Comparison of ENCODE assay signal across 25 mouse cellular contexts in genomic region chr5:113664629-113665195, GRCm38 (mm10). TPM values are rescaled to one million over a fixed set of nuclear protein-coding genes. Genes with fewer than 3 reads are reported as not detected.
DNase-seq lines count a peak whose midpoint lies in the region; ATAC-seq and TF ChIP-seq lines count a peak whose summit lies in the region.
"Had no signal": no experiment of that assay in that cellular context is flagged by ENCODE, and none has a peak within 500 bp of the region (broad histone marks: within the 10 kb centered on the region; RNA-seq: fewer than 3 reads in every experiment).

No protein-coding gene starts in this region.

- no peaks in the 10 kb centered on the region for H3K36me3 ChIP-seq in liver, embryonic 12.5 days
- H3K36me3 ChIP-seq in forebrain, postnatal 0 days (ENCODE audit: insufficient read depth), result no peaks in the 10 kb centered on the region
- H3K36me3 ChIP-seq: hindbrain, embryonic 13.5 days; midbrain, embryonic 12.5 days had no signal

- intact Hi-C loops in left cerebral cortex, adult 2 months (cut with DNase I), result no loop called here

- H3K9ac ChIP-seq in liver, embryonic 12.5 days, result no peak overlapping the region
- H3K9ac ChIP-seq in forebrain, postnatal 0 days, result no peak overlapping the region
- H3K9ac ChIP-seq: hindbrain, embryonic 13.5 days; midbrain, embryonic 12.5 days had no signal

- H3K27ac ChIP-seq in liver, embryonic 12.5 days, result no peak overlapping the region
- no peak overlapping the region for H3K27ac ChIP-seq in forebrain, postnatal 0 days (ENCODE audit: low read depth, low read length)
- H3K27ac ChIP-seq in left cerebral cortex, adult 2 months, result no peak overlapping the region
- H3K27ac ChIP-seq: heart, adult 2 months; hindbrain, embryonic 13.5 days; midbrain, embryonic 12.5 days had no signal

- no peak for ATAC-seq in liver, embryonic 12.5 days
- ATAC-seq in megakaryocyte, adult 5-6 weeks (ENCODE audit: poor library complexity, severe bottlenecking), result peak; percentile 74
- ATAC-seq in forebrain, postnatal 0 days, result no peak
- ATAC-seq: activated CD4-positive, CD25-positive, alpha-beta regulatory T cell, adult 4 months had no signal

- H3K4me3 ChIP-seq in liver, embryonic 12.5 days, result no peak overlapping the region
- H3K4me3 ChIP-seq in forebrain, postnatal 0 days (ENCODE audit: low read depth, low read length), result no peak overlapping the region
- no peak overlapping the region for H3K4me3 ChIP-seq in left cerebral cortex, adult 2 months
- H3K4me3 ChIP-seq: heart, adult 2 months; hindbrain, embryonic 13.5 days; midbrain, embryonic 12.5 days had no signal

- H3K4me2 ChIP-seq in liver, embryonic 12.5 days, result no peak overlapping the region
- H3K4me2 ChIP-seq in forebrain, postnatal 0 days (ENCODE audit: low read depth), result no peak overlapping the region
- H3K4me2 ChIP-seq: hindbrain, embryonic 13.5 days; midbrain, embryonic 12.5 days had no signal

- TF ChIP-seq CTCF in forebrain, postnatal 0 days (IDR thresholded peaks at IDR 0.05; ENCODE audit: low read depth), result no peak
- TF ChIP-seq CTCF in left cerebral cortex, adult 2 months (IDR thresholded peaks at IDR 0.05), result no peak

- no peaks in the 10 kb centered on the region; the same call in 1 of the 2 replicates for H3K9me3 ChIP-seq in liver, embryonic 12.5 days (replicated peaks)
- no peaks in the 10 kb centered on the region for H3K9me3 ChIP-seq in forebrain, postnatal 0 days (ENCODE audit: low read length)

- no peaks in the 10 kb centered on the region for H3K27me3 ChIP-seq in liver, embryonic 12.5 days (replicated peaks)
- no peaks in the 10 kb centered on the region for H3K27me3 ChIP-seq in forebrain, postnatal 0 days (ENCODE audit: insufficient read depth, low read length)
- H3K27me3 ChIP-seq: hindbrain, embryonic 13.5 days; midbrain, embryonic 12.5 days had no signal

- 61% methylated on average over 12 of the region's 12 CpGs for WGBS in liver, embryonic 12.5 days (ENCODE audit: insufficient replicate concordance)
- WGBS in forebrain, postnatal 0 days, result 78% methylated on average over 12 of the region's 12 CpGs

- DNase-seq in liver, result peak; percentile 40
- DNase-seq in WW6 (ENCODE audit: low read depth, low spot score), result peak; percentile 59
- no peak for DNase-seq in forebrain, postnatal 0 days
- DNase-seq in kidney, postnatal 4 days, result no peak
- DNase-seq in left cerebral cortex, adult 2 months (ENCODE audit: extremely low spot score in 1 of 2, low spot score in 2 of 2), result no peak
- DNase-seq: adrenal gland, postnatal 14 days; cerebellum, adult 8-10 months; heart, adult 2 months; kidney, adult 9 months; lung, postnatal 14 days; thymus, adult 18-20 months had no signal

- peaks cover 6% of the 10 kb centered on the region for H3K4me1 ChIP-seq in liver, embryonic 12.5 days
- no peaks in the 10 kb centered on the region for H3K4me1 ChIP-seq in forebrain, postnatal 0 days (ENCODE audit: insufficient read depth)
- H3K4me1 ChIP-seq: hindbrain, embryonic 13.5 days; midbrain, embryonic 12.5 days had no signal

RNA-seq across cellular contexts. Expression of gene Cmklr1, which starts 14.5 kb away (rescaled TPM):
- polyA plus RNA-seq in liver, embryonic 12.5 days (2016; fragmentation: Nextera tagmentation; extraction: Ambion mirVana), result 1.7 and 1.9 TPM in 2 replicates
- total RNA-seq in megakaryocyte, adult 5-6 weeks (2015), result 1.9 and 2.1 TPM in 2 replicates
- 0.41 and 2.2 TPM in 2 replicates for total RNA-seq in megakaryocyte, adult 5-6 weeks (2017)
- 0.92 and 2.7 TPM in 2 replicates for total RNA-seq in forebrain, postnatal 0 days (2014; rRNA removed)
- polyA plus RNA-seq in forebrain, postnatal 0 days (2015; fragmentation: Nextera tagmentation; extraction: Ambion mirVana), result 0.72 and 1.4 TPM in 2 replicates
- 1 to 10 TPM; 2.9 to 4.7 TPM for total RNA-seq in left cerebral cortex, adult 2 months (2021)
- polyA plus RNA-seq: activated CD4-positive, CD25-positive, alpha-beta regulatory T cell, adult 4 months had no signal

RNA-seq across cellular contexts. Expression of gene 1700069L16Rik, which starts 59.9 kb away (rescaled TPM):
- not detected in 2 replicates for polyA plus RNA-seq in liver, embryonic 12.5 days (2016; fragmentation: Nextera tagmentation; extraction: Ambion mirVana)
- not detected in 2 replicates for total RNA-seq in megakaryocyte, adult 5-6 weeks (2015)
- not detected in 2 replicates for total RNA-seq in megakaryocyte, adult 5-6 weeks (2017)
- not detected in 2 replicates for total RNA-seq in forebrain, postnatal 0 days (2014; rRNA removed)
- polyA plus RNA-seq in forebrain, postnatal 0 days (2015; fragmentation: Nextera tagmentation; extraction: Ambion mirVana), result not detected in 2 replicates
- not detected for total RNA-seq in left cerebral cortex, adult 2 months (2021)
- total RNA-seq: adrenal gland, postnatal 14 days; heart, adult 2 months; layer of hippocampus, postnatal 25 days; left cerebral cortex, postnatal 25 days; neutrophil, adult 5-6 weeks had no signal
- polyA plus RNA-seq: activated CD4-positive, CD25-positive, alpha-beta regulatory T cell, adult 4 months; forebrain, embryonic 11.5 days; frontal cortex, adult 2 months; heart, adult 2 months; heart, postnatal 0 days; hindbrain, embryonic 13.5 days; intestine, embryonic 14.5 days; large intestine, adult 2 months; liver, embryonic 16.5 days; midbrain, embryonic 12.5 days had no signal

Comparison
In these comparisons a context has a peak if more than half of its experiments do, and no peak if none do; other contexts are left out.
1. DNase-seq: peak in liver (single experiment) and WW6 (single experiment); none in forebrain, postnatal 0 days (single experiment), kidney, postnatal 4 days (0 of 2) and left cerebral cortex, adult 2 months (0 of 2).